Mouse (Mus musculus) midbrain, embryonic 12.5 days (tissue): ENCODE measurements around the gene Acsl5. TPM values are rescaled to one million over a fixed set of nuclear protein-coding genes. Genes with fewer than 3 reads are reported as not detected.

Experiments
- ATAC-seq: fragments of 200-750 bp; cut with Nextera tagmentation; 2 replicates; pipeline ENCODE4 v1.8.0; 2017; ENCODE audit warnings: low read depth, moderate TSS enrichment, moderate library complexity; ENCODE audit not compliant: low FRiP score
- H3K27ac ChIP-seq: fragments of 300-500 bp; sonication (generic); replicated peaks from 2 replicates; pipeline ENCODE4 v1.5.1; 2016; ENCODE audit warnings: mild to moderate bottlenecking
- H3K27me3 ChIP-seq: fragments of 300-500 bp; sonication (generic); 2 replicates; pipeline ENCODE4 v1.6.1; 2016; ENCODE audit warnings: mild to moderate bottlenecking
- H3K36me3 ChIP-seq: fragments of 300-500 bp; sonication (generic); 2 replicates; pipeline ENCODE4 v1.6.1; 2016
- H3K4me1 ChIP-seq: fragments of 300-500 bp; sonication (generic); 2 replicates; pipeline ENCODE4 v1.6.1; 2016
- H3K4me2 ChIP-seq: fragments of 300-500 bp; sonication (generic); replicated peaks from 2 replicates; pipeline ENCODE4 v1.6.1; 2016; ENCODE audit warnings: mild to moderate bottlenecking, moderate library complexity
- H3K4me3 ChIP-seq: fragments of 300-500 bp; sonication (generic); 2 replicates; pipeline ENCODE4 v1.5.1; 2016; ENCODE audit warnings: mild to moderate bottlenecking
- H3K9ac ChIP-seq: fragments of 300-500 bp; sonication (generic); replicated peaks from 2 replicates; pipeline ENCODE4 v1.6.1; 2016; ENCODE audit warnings: mild to moderate bottlenecking, moderate library complexity
- H3K9me3 ChIP-seq: fragments of 300-500 bp; sonication (generic); 2 replicates; pipeline ENCODE4 v1.6.1; 2016; ENCODE audit warnings: mild to moderate bottlenecking
- WGBS: fragments of 180-500 bp; shearing (Covaris S2); methylation state at CpG from one replicate; pipeline ENCODE4 v1.1.7; 2016; 5-methylcytosine and 5-hydroxymethylcytosine counted together
- polyA plus RNA-seq: library from polyadenylated mRNA; unstranded; fragments of >200 nt; fragmentation: Nextera tagmentation; extraction: Ambion mirVana; gene quantifications from 2 replicates; pipeline ENCODE4 v1.2.1, GENCODE M21; 2016

Acsl5 gene
- polyA plus RNA-seq, 1 experiment from 2014 or later, result 13.9 TPM

GRCm38 (mm10) chr19:55316109-55316714 is 64.5 kb downstream of the Acsl5 start, which contains the start of gene Vti1a:
TSS of gene Vti1a (plus strand) at chr19:55316295.
- Histone ChIP-seq H3K36me3 (peaks cover 10% of the 10 kb centered on the region), H3K27me3 (no peaks in the 10 kb centered on the region), H3K4me2 (peak within 1 kb of the TSS; percentile 92), H3K9me3 (no peaks in the 10 kb centered on the region), H3K4me3 (peak within 1 kb of the TSS; percentile 83), H3K27ac (peak within 1 kb of the TSS; percentile 84), H3K9ac (peak within 1 kb of the TSS; percentile 79), H3K4me1 (peaks cover 32% of the 10 kb centered on the region)
- under 1% methylated on average over 48 of the region's 48 CpGs for WGBS
- ATAC-seq, result peak; percentile 92

- Histone ChIP-seq H3K27me3 (no peaks in the 10 kb centered on the region), H3K9me3 (no peaks in the 10 kb centered on the region), H3K4me1 (peaks cover 32% of the 10 kb centered on the region), H3K36me3 (peaks cover 3% of the 10 kb centered on the region; the same call in 1 of the 2 replicates), H3K4me2 (peak overlapping the region; percentile 92), H3K27ac (no peak overlapping the region), H3K9ac (no peak overlapping the region), H3K4me3 (peak overlapping the region; percentile 83)
- no peak for ATAC-seq
- WGBS, result 61% methylated on average over 10 of the region's 10 CpGs
These were observed 65.2 kb downstream of the Acsl5 start for GRCm38 (mm10) chr19:55316901-55317300.

GRCm38 (mm10) chr19:55319036-55319435 is 67.3 kb downstream of the Acsl5 start:
- Histone ChIP-seq H3K4me2 (no peak overlapping the region), H3K36me3 (peaks cover 16% of the 10 kb centered on the region; the same call in 1 of the 2 replicates), H3K4me3 (no peak overlapping the region), H3K27ac (no peak overlapping the region), H3K4me1 (peaks cover 24% of the 10 kb centered on the region), H3K9me3 (no peaks in the 10 kb centered on the region), H3K9ac (no peak overlapping the region), H3K27me3 (no peaks in the 10 kb centered on the region)
- WGBS, result 87% methylated on average over 3 of the region's 3 CpGs
- no peak for ATAC-seq

GRCm38 (mm10) chr19:55319521-55319920 is 67.8 kb downstream of the Acsl5 start:
- no peak overlapping the region for H3K27ac ChIP-seq
- no peak overlapping the region for H3K4me3 ChIP-seq
- H3K27me3 ChIP-seq, result no peaks in the 10 kb centered on the region
- H3K36me3 ChIP-seq, result peaks cover 16% of the 10 kb centered on the region; the same call in 1 of the 2 replicates
- WGBS, result 86% methylated on average over 5 of the region's 5 CpGs
- no peak overlapping the region for H3K4me2 ChIP-seq
- ATAC-seq, result no peak
- no peak overlapping the region for H3K9ac ChIP-seq
- H3K9me3 ChIP-seq, result no peaks in the 10 kb centered on the region
- peaks cover 20% of the 10 kb centered on the region for H3K4me1 ChIP-seq

- H3K4me3 ChIP-seq, result no peak overlapping the region
These were observed 70.9 kb downstream of the Acsl5 start for GRCm38 (mm10) chr19:55322604-55323003.

GRCm38 (mm10) chr19:55327510-55327909 is 75.8 kb downstream of the Acsl5 start:
- Histone ChIP-seq H3K4me3 (no peak overlapping the region), H3K27ac (no peak overlapping the region), H3K9me3 (no peaks in the 10 kb centered on the region), H3K27me3 (no peaks in the 10 kb centered on the region), H3K36me3 (peaks cover 48% of the 10 kb centered on the region), H3K4me1 (no peaks in the 10 kb centered on the region), H3K4me2 (no peak overlapping the region), H3K9ac (no peak overlapping the region)
- WGBS, result 93% methylated on average over 4 of the region's 4 CpGs
- no peak for ATAC-seq

More at GRCm38 (mm10) chr19:55322604-55323003, 70.9 kb downstream of the Acsl5 start:
- 98% methylated on average over 8 of the region's 8 CpGs for WGBS
- H3K27me3 ChIP-seq, result no peaks in the 10 kb centered on the region
- H3K36me3 ChIP-seq, result peaks cover 16% of the 10 kb centered on the region; the same call in 1 of the 2 replicates
- ATAC-seq, result no peak
- H3K27ac ChIP-seq, result no peak overlapping the region
- no peaks in the 10 kb centered on the region for H3K9me3 ChIP-seq
- peaks cover 4% of the 10 kb centered on the region; the same call in 1 of the 2 replicates for H3K4me1 ChIP-seq
- H3K9ac ChIP-seq, result no peak overlapping the region
- H3K4me2 ChIP-seq, result no peak overlapping the region

GRCm38 (mm10) chr19:55331776-55332175 is 80.0 kb downstream of the Acsl5 start:
- Histone ChIP-seq H3K27ac (no peak overlapping the region), H3K4me2 (no peak overlapping the region), H3K4me1 (no peaks in the 10 kb centered on the region), H3K9me3 (no peaks in the 10 kb centered on the region), H3K9ac (no peak overlapping the region), H3K4me3 (no peak overlapping the region), H3K27me3 (no peaks in the 10 kb centered on the region), H3K36me3 (peaks cover 37% of the 10 kb centered on the region)
- no peak for ATAC-seq
- WGBS, result 89% methylated on average over 5 of the region's 5 CpGs

- Histone ChIP-seq H3K27ac (no peak overlapping the region), H3K27me3 (no peaks in the 10 kb centered on the region), H3K4me2 (no peak overlapping the region), H3K4me1 (no peaks in the 10 kb centered on the region), H3K9me3 (no peaks in the 10 kb centered on the region), H3K36me3 (peaks cover 37% of the 10 kb centered on the region), H3K4me3 (no peak overlapping the region), H3K9ac (no peak overlapping the region)
- WGBS, result 87% methylated on average over 8 of the region's 8 CpGs
- peak; percentile 81 for ATAC-seq
These were observed 81.0 kb downstream of the Acsl5 start for GRCm38 (mm10) chr19:55332641-55333268.

GRCm38 (mm10) chr19:55335881-55336280 is 84.1 kb downstream of the Acsl5 start:
- Histone ChIP-seq H3K36me3 (peaks cover 8% of the 10 kb centered on the region), H3K9ac (0 out of 2 replicates have a peak overlapping the region, but pooled peaks have one; percentile 11), H3K27ac (no peak overlapping the region), H3K27me3 (no peaks in the 10 kb centered on the region), H3K4me3 (no peak overlapping the region), H3K4me1 (no peaks in the 10 kb centered on the region), H3K9me3 (no peaks in the 10 kb centered on the region), H3K4me2 (no peak overlapping the region)
- no peak for ATAC-seq
- WGBS, result 89% methylated on average over 1 of the region's 1 CpGs

GRCm38 (mm10) chr19:55336441-55336840 is 84.7 kb downstream of the Acsl5 start:
- Histone ChIP-seq H3K4me1 (no peaks in the 10 kb centered on the region), H3K27me3 (no peaks in the 10 kb centered on the region), H3K27ac (0 out of 2 replicates have a peak overlapping the region, but pooled peaks have one; percentile 49), H3K36me3 (peaks cover 4% of the 10 kb centered on the region; the same call in 1 of the 2 replicates), H3K4me3 (no peak overlapping the region), H3K9ac (no peak overlapping the region), H3K4me2 (no peak overlapping the region), H3K9me3 (no peaks in the 10 kb centered on the region)
- 85% methylated on average over 12 of the region's 12 CpGs for WGBS
- ATAC-seq, result no peak

- no peaks in the 10 kb centered on the region; the same call in 1 of the 2 replicates for H3K4me1 ChIP-seq
- H3K27me3 ChIP-seq, result no peaks in the 10 kb centered on the region
- no peak overlapping the region for H3K9ac ChIP-seq
- no peak for ATAC-seq
- 0 out of 2 replicates have a peak overlapping the region, but pooled peaks have one; percentile 30 for H3K27ac ChIP-seq
- H3K9me3 ChIP-seq, result no peaks in the 10 kb centered on the region
- H3K36me3 ChIP-seq, result no peaks in the 10 kb centered on the region
- H3K4me3 ChIP-seq, result no peak overlapping the region
- 67% methylated on average over 9 of the region's 9 CpGs for WGBS
- no peak overlapping the region for H3K4me2 ChIP-seq
These were observed 85.3 kb downstream of the Acsl5 start for GRCm38 (mm10) chr19:55337066-55337465.

GRCm38 (mm10) chr19:55337664-55338063 is 85.9 kb downstream of the Acsl5 start:
- H3K27ac ChIP-seq, result no peak overlapping the region
- no peak overlapping the region for H3K4me2 ChIP-seq
- H3K4me3 ChIP-seq, result no peak overlapping the region
- no peaks in the 10 kb centered on the region for H3K27me3 ChIP-seq
- no peaks in the 10 kb centered on the region; the same call in 1 of the 2 replicates for H3K4me1 ChIP-seq
- H3K36me3 ChIP-seq, result no peaks in the 10 kb centered on the region
- H3K9ac ChIP-seq, result no peak overlapping the region
- WGBS, result 93% methylated on average over 10 of the region's 10 CpGs
- ATAC-seq, result no peak
- no peaks in the 10 kb centered on the region for H3K9me3 ChIP-seq
